Mouse (Mus musculus): ENCODE data around the gene Tgfbr3l.

DNA sequence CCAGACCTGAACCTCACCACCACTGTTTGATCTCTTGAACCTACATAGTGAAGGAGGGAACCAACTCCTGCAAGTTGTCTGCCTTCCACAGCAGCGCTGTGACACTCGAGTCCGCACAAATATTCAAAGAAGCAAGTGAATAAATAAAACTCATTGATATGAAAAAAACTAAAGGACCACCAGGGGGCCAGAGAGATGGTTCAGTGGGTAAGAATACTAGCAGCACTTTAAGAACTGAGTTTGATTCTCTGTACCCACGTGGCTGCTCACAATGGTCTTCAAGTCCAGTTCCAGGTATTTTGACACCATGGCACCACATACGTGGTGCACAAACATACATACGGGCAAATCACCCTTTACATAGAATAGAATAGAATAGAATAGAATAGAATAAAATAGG lies 36.9 kb upstream of the Tgfbr3l start:
- peak; percentile 29 for TF ChIP-seq CTCF (IDR thresholded peaks at IDR 0.05; ENCODE audit: low read depth)
- no peak for TF ChIP-seq EP300 (optimal IDR thresholded peaks at IDR 0.05)

Data from stomach, postnatal 0 days (tissue).